Mouse (Mus musculus): ENCODE results near the gene Rbp7. TPM values are rescaled to one million over a fixed set of nuclear protein-coding genes. Genes with fewer than 3 reads are reported as not detected.

The Rbp7 gene
- 1.9 TPM for polyA plus RNA-seq (2015; fragmentation: Illumina TruSeq; extraction: RNeasy Lipid Tissue Mini Kit (QIAGEN cat#74804); ENCODE audit: low read depth, low replicate concordance)

DNA sequence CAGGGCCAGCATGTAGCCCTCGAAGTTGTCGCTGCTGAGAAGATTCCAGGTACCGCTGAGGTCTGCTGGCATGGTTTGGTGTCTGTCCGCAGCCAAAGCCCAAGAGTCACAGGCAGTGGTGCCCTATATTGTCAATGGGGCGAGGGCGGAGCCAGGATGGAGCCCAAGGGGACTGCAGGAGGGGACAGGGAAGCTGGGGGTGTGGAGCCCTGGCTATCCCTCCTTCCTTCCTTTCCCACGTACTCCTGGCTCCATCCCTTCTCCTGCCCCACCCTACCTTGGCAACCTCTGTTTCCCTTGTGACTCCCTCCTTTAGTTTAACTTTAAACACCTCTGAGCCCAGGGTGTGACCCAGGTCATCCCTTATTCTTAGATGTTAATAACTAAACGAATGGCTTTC lies at the start of gene Rbp7:
TSS of gene Rbp7 (minus strand) at position 100 of the 400 bp plus-strand sequence.

DNA sequence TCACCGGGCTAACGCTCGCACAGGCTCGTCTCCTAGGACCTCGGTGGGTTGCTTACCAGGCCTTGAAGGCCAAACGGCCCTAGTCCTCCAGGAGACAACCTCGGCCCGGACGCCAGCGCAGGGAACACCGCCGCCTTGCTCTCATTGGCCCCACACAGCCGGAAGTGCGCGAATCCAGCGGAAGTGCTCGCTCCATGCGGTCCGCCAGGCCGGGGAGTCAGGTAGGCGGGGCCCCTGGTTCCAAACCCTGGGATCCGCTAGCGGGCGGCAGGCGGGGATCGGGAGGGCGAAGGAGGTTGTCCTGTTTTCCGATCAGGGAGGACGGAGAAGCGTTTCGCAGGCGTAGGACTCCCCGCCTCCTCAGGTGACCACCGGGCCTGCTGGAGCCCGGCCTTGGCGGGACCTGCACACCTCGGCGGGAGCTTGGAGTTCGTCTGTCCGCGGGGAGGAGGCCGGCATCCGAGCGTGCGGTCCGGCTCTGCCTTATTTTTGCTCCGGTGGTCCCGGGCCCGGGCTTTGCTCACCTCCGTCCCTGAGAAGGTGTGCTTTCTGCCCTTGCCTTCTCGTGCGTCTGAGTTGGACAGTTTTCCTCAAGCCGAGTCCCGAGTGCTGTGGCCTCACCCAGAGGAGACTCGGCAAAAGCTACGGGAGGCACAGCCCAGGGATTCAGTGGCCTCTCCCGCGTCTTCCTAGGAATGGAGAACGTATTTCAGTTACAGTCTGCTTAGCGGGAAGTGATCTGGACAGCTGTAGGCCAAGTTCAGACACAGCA lies 30.5 kb upstream of the Rbp7 start, which contains the start of the genes Nmnat1 and Lzic:
TSS of gene Nmnat1 (minus strand) at position 150 of the 772 bp plus-strand sequence.
TSS of gene Lzic (plus strand) at position 177 of the 772 bp plus-strand sequence.

DNA sequence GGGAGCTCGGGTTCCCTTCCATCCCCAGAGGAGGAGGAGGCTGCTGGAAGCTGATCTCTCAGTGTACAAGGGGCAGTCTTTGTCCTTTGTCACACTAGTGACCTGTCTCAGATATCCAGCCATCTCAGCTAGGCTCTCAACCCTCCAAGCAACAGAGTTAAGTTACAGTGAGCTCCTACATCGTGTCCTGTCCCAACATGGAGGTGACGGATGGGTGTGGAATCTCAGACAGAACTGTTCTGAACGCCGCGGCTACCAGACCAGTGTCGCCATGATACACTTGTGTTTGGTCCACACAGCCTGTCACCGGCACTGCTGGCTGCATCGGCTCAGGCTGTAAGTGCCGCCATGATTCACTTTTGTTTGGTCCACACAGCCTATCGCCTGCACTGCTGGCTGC lies 22.3 kb upstream of the Rbp7 start, which contains the start of gene Tmem274:
TSS of gene Tmem274 (plus strand) at position 301 of the 400 bp plus-strand sequence.

DNA sequence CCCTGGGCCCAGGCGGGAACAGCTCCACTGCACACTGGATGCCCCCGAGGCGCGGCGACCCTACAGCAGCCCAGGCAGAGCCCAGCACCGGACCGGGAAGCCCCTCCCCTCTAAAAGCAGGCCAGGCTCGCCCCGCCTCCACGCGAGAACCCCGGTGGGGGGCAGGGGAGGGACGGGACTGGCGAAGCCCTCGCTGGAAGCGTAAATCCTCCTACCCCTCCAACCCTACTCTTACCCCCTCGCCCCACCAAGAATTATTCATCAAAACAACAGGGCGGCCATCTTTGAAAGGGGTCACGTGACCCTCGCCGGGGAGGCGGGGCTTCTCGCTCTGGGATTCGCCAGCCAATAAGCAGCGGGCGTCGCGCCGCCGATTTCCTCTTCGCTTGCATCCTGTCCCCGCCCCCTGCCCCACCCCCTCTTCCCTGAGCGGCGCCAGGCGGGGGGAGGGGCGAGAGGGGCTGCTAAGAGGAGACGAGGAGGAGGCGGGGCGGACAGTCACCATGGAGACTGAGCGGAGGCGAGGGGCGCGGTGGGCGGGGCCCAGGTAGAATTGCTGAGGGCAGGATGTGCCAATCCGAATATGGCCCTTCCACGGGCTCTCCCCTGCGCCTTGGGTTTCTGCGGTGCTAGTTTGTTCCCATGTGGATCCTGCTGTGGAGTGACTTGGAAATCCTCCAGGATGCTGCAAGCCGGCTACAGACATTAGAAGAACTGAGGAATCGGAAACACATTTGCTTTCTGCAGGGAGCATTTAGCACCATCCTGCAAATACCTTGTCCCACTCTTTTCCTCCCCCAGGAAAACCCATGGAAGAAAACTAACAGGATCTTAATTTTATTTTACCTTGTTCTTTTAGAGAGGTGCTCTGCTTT lies 28.2 kb downstream of the Rbp7 start, which contains the start of gene Ube4b:
TSS of gene Ube4b (minus strand) at position 425 of the 875 bp plus-strand sequence.

Other genes with a start within 250 kb of the Rbp7 start
- gene Kif1b, start 147.3 kb downstream of the Rbp7 start, polyA plus RNA-seq (2015; fragmentation: Illumina TruSeq; extraction: RNeasy Lipid Tissue Mini Kit (QIAGEN cat#74804); ENCODE audit: low read depth, low replicate concordance) = 204 TPM
- gene Ube4b, start 28.2 kb downstream of the Rbp7 start, polyA plus RNA-seq (2015; fragmentation: Illumina TruSeq; extraction: RNeasy Lipid Tissue Mini Kit (QIAGEN cat#74804); ENCODE audit: low read depth, low replicate concordance) = 55.4 TPM
- not detected for gene Tmem274, start 22.4 kb upstream of the Rbp7 start, polyA plus RNA-seq (2015; fragmentation: Illumina TruSeq; extraction: RNeasy Lipid Tissue Mini Kit (QIAGEN cat#74804); ENCODE audit: low read depth, low replicate concordance)
- 14.0 TPM for gene Nmnat1, start 30.2 kb upstream of the Rbp7 start, polyA plus RNA-seq (2015; fragmentation: Illumina TruSeq; extraction: RNeasy Lipid Tissue Mini Kit (QIAGEN cat#74804); ENCODE audit: low read depth, low replicate concordance)
- 17.2 TPM for gene Lzic, start 30.3 kb upstream of the Rbp7 start, polyA plus RNA-seq (2015; fragmentation: Illumina TruSeq; extraction: RNeasy Lipid Tissue Mini Kit (QIAGEN cat#74804); ENCODE audit: low read depth, low replicate concordance)
- 33.8 TPM for gene Ctnnbip1, start 63.3 kb upstream of the Rbp7 start, polyA plus RNA-seq (2015; fragmentation: Illumina TruSeq; extraction: RNeasy Lipid Tissue Mini Kit (QIAGEN cat#74804); ENCODE audit: low read depth, low replicate concordance)
- 707 TPM for gene Clstn1, start 131.5 kb upstream of the Rbp7 start, polyA plus RNA-seq (2015; fragmentation: Illumina TruSeq; extraction: RNeasy Lipid Tissue Mini Kit (QIAGEN cat#74804); ENCODE audit: low read depth, low replicate concordance)
- gene Pik3cd, start 247.6 kb upstream of the Rbp7 start, polyA plus RNA-seq (2015; fragmentation: Illumina TruSeq; extraction: RNeasy Lipid Tissue Mini Kit (QIAGEN cat#74804); ENCODE audit: low read depth, low replicate concordance) = 12.7 TPM

Data from brain, adult 10 weeks (tissue).